Mouse (Mus musculus) urinary bladder, postnatal 25 days (tissue): Measurements from ENCODE around the gene Zfyve1.

Source experiments
- DNase-seq: peaks from one replicate; pipeline ENCODE4 v3.0.0; 2022; ENCODE audit warnings: low spot score

Zfyve1 gene

GRCm38 (mm10) chr12:83580283-83580682 lies 16.7 kb downstream of the Zfyve1 start:
- no peak for DNase-seq

GRCm38 (mm10) chr12:83578896-83579569 lies 18.0 kb downstream of the Zfyve1 start:
- DNase-seq: no peak

GRCm38 (mm10) chr12:83578356-83578755 lies 18.7 kb downstream of the Zfyve1 start:
- DNase-seq: no peak

GRCm38 (mm10) chr12:83577445-83577844 lies 19.6 kb downstream of the Zfyve1 start:
- no peak for DNase-seq

GRCm38 (mm10) chr12:83572717-83573116 lies 24.3 kb downstream of the Zfyve1 start:
- no peak for DNase-seq

GRCm38 (mm10) chr12:83569866-83570265 lies 27.2 kb downstream of the Zfyve1 start:
- no peak for DNase-seq

GRCm38 (mm10) chr12:83562589-83562988 lies 34.4 kb downstream of the Zfyve1 start:
- no peak for DNase-seq

GRCm38 (mm10) chr12:83560189-83560588 lies 36.8 kb downstream of the Zfyve1 start:
- DNase-seq: no peak

GRCm38 (mm10) chr12:83558496-83558895 lies 38.5 kb downstream of the Zfyve1 start:
- no peak for DNase-seq

- DNase-seq: no peak
These were observed 41.4 kb downstream of the Zfyve1 start for GRCm38 (mm10) chr12:83555605-83556004.

- no peak for DNase-seq
These were observed 43.2 kb downstream of the Zfyve1 start for GRCm38 (mm10) chr12:83553816-83554215.

- DNase-seq: no peak
These were observed 45.7 kb downstream of the Zfyve1 start for GRCm38 (mm10) chr12:83551305-83551704.

GRCm38 (mm10) chr12:83544791-83545190 lies 52.2 kb downstream of the Zfyve1 start:
- DNase-seq: no peak

GRCm38 (mm10) chr12:83543997-83544396 lies 53.0 kb downstream of the Zfyve1 start:
- no peak for DNase-seq

- DNase-seq: no peak
These were observed 61.0 kb downstream of the Zfyve1 start for GRCm38 (mm10) chr12:83536039-83536438.

- DNase-seq: no peak
These were observed 61.6 kb downstream of the Zfyve1 start for GRCm38 (mm10) chr12:83535428-83535827.

GRCm38 (mm10) chr12:83534190-83534589 lies 62.8 kb downstream of the Zfyve1 start:
- DNase-seq: no peak

GRCm38 (mm10) chr12:83532966-83533365 lies 64.1 kb downstream of the Zfyve1 start:
- no peak for DNase-seq

GRCm38 (mm10) chr12:83531992-83532391 lies 65.0 kb downstream of the Zfyve1 start:
- no peak for DNase-seq

- no peak for DNase-seq
These were observed 68.4 kb downstream of the Zfyve1 start for GRCm38 (mm10) chr12:83528665-83529064.

GRCm38 (mm10) chr12:83527816-83528215 lies 69.2 kb downstream of the Zfyve1 start:
- no peak for DNase-seq

- DNase-seq: no peak
These were observed 71.0 kb downstream of the Zfyve1 start for GRCm38 (mm10) chr12:83525822-83526544.

- no peak for DNase-seq
These were observed 72.7 kb downstream of the Zfyve1 start for GRCm38 (mm10) chr12:83524329-83524728.

GRCm38 (mm10) chr12:83523892-83524291 lies 73.1 kb downstream of the Zfyve1 start:
- DNase-seq: no peak
